Mouse (Mus musculus) liver, postnatal 0 days (tissue): ENCODE data around the gene Gdnf.

ENCODE experiments used
- CTCF ChIP-seq: sonication (generic); IDR thresholded peaks from 2 replicates; pipeline ENCODE4 v1.5.1; 2016; ENCODE audit warnings: antibody characterized with exemption, low read depth
- EP300 ChIP-seq: IDR thresholded peaks from 2 replicates; pipeline ENCODE4 v1.6.1; 2016; ENCODE audit warnings: antibody characterized with exemption, low read depth, mild to moderate bottlenecking

DNA sequence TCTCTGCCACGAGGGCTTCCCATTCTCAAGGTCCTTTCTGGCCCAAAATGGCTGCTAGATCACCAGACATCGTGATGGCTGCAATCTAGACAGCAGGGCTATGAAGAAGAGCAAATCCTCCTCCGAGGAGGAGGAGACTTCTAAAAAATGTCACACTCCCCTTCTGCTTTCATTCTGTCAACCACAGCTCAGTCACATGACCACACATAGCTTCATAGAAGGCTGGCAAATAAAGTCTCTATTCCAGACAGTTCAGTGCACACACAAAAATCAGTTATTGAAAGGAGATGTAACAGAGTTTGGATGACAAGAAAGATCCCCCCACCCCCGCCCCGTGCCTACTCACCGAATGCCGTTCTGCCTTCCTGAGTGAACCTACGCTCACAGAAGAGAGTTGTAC, 37.7 kb upstream of the Gdnf start:
- TF ChIP-seq CTCF (no peak), EP300 (no peak)
